Mouse (Mus musculus) MEL (cell line): ENCODE results near the gene Tnn. TPM values are rescaled to one million over a fixed set of nuclear protein-coding genes. Genes with fewer than 3 reads are reported as not detected.

Source experiments
- DNase-seq: peaks from one replicate; pipeline ENCODE4 v3.0.0; 2011; ENCODE audit warnings: low read depth, low spot score
- H3K27ac ChIP-seq: 2 replicates; pipeline ENCODE4 v1.5.1; 2012; ENCODE audit warnings: low read depth, mild to moderate bottlenecking, control low read depth, low read length, moderate library complexity; ENCODE audit not compliant: control insufficient read depth
- H3K27me3 ChIP-seq, 2 experiments: fragments of 150-350 bp in 1 of 2; sonication (generic) in 1 of 2; 2 replicates each; pipeline ENCODE4 v1.6.1; 2012; ENCODE audit warnings: low read length in 2 of 2, mild to moderate bottlenecking in 2 of 2, improper control_type of control experiment in 1 of 2, moderate library complexity in 1 of 2; ENCODE audit not compliant: insufficient read depth in 2 of 2, control insufficient read depth in 1 of 2
- H3K36me3 ChIP-seq, 2 experiments: 2 replicates each; pipeline ENCODE4 v1.6.1; 2012 to 2014; ENCODE audit warnings: low read length in 2 of 2, improper control_type of control experiment in 1 of 2, inconsistent platforms in 1 of 2, mild to moderate bottlenecking in 1 of 2; ENCODE audit not compliant: insufficient read depth in 2 of 2, control insufficient read depth in 1 of 2
- H3K4me1 ChIP-seq, 2 experiments: fragments of 150-350 bp in 1 of 2; sonication (generic) in 1 of 2; 2 replicates each; pipeline ENCODE4 v1.6.1; 2012; ENCODE audit warnings: low read length in 2 of 2, improper control_type of control experiment in 1 of 2, mild to moderate bottlenecking in 1 of 2; ENCODE audit not compliant: insufficient read depth in 2 of 2, control insufficient read depth in 1 of 2
- H3K4me3 ChIP-seq, 2 experiments: fragments of 150-350 bp in 1 of 2; sonication (generic) in 1 of 2; 2 replicates each; pipeline ENCODE4 v1.5.1; 2012; ENCODE audit warnings: low read depth in 2 of 2, low read length in 2 of 2, mild to moderate bottlenecking in 2 of 2, moderate library complexity in 2 of 2, control low read depth in 1 of 2, improper control_type of control experiment in 1 of 2; ENCODE audit not compliant: control insufficient read depth in 1 of 2, insufficient read depth in 1 of 2
- H3K79me2 ChIP-seq: 2 replicates; pipeline ENCODE4 v1.6.1; 2012; ENCODE audit warnings: mild to moderate bottlenecking, low read length, moderate library complexity; ENCODE audit not compliant: control insufficient read depth, poor library complexity, insufficient read depth
- H3K9ac ChIP-seq: 2 replicates; pipeline ENCODE4 v1.6.1; 2012; ENCODE audit warnings: low read depth, mild to moderate bottlenecking, control low read depth, low read length, moderate library complexity; ENCODE audit not compliant: control insufficient read depth, poor library complexity, severe bottlenecking
- H3K9me3 ChIP-seq: fragments of 150-350 bp; sonication (generic); replicated peaks from 2 replicates; pipeline ENCODE4 v1.6.1; 2012; ENCODE audit warnings: mild to moderate bottlenecking, low read length, improper control_type of control experiment, moderate library complexity; ENCODE audit not compliant: insufficient read depth
- BHLHE40 ChIP-seq: IDR thresholded peaks from 2 replicates; pipeline ENCODE4 v1.6.1; 2012; ENCODE audit warnings: low read depth, mild to moderate bottlenecking, inconsistent platforms, low read length, improper control_type of control experiment, borderline replicate concordance
- CHD2 ChIP-seq: IDR thresholded peaks from 2 replicates; pipeline ENCODE4 v1.6.1; 2011; ENCODE audit warnings: low read length, improper control_type of control experiment
- CTCF ChIP-seq, 3 experiments: IDR thresholded peaks in 2 of 3; conservative IDR thresholded peaks in 1 of 3; 2 replicates each; pipeline ENCODE4 v1.5.1; 2011 to 2012; ENCODE audit warnings: low read length in 3 of 3, low read depth in 2 of 3, mild to moderate bottlenecking in 2 of 3, improper control_type of control experiment in 1 of 3, inconsistent platforms in 1 of 3, mixed read lengths in 1 of 3, moderate library complexity in 1 of 3; ENCODE audit not compliant: control insufficient read depth in 1 of 3, insufficient read depth in 1 of 3, poor library complexity in 1 of 3, severe bottlenecking in 1 of 3
- EP300 ChIP-seq, 2 experiments: IDR thresholded peaks; 2 replicates each; pipeline ENCODE4 v1.6.1; 2011; ENCODE audit warnings: improper control_type of control experiment in 2 of 2, low read length in 2 of 2, low read depth in 1 of 2, mild to moderate bottlenecking in 1 of 2
- ETS1 ChIP-seq: IDR thresholded peaks from 2 replicates; pipeline ENCODE4 v1.6.1; 2012; ENCODE audit warnings: low read depth, mild to moderate bottlenecking, inconsistent platforms, low read length, improper control_type of control experiment, moderate library complexity
- GATA1 ChIP-seq: IDR thresholded peaks from 2 replicates; pipeline ENCODE4 v1.6.1; 2011; ENCODE audit warnings: low read depth, low read length, improper control_type of control experiment
- KAT2A ChIP-seq: conservative IDR thresholded peaks from 2 replicates; pipeline ENCODE4 v1.6.1; 2012; ENCODE audit warnings: low read depth, low read length, improper control_type of control experiment, inconsistent platforms
- MEF2A ChIP-seq: IDR thresholded peaks from 2 replicates; pipeline ENCODE4 v1.6.1; 2014; ENCODE audit warnings: low read depth, mild to moderate bottlenecking, inconsistent platforms, low read length, improper control_type of control experiment; ENCODE audit not compliant: poor library complexity, insufficient replicate concordance, severe bottlenecking; ENCODE audit errors: extremely low read depth
- MXI1 ChIP-seq: IDR thresholded peaks from 2 replicates; pipeline ENCODE4 v1.6.1; 2011; ENCODE audit warnings: mild to moderate bottlenecking, low read depth, low read length, improper control_type of control experiment
- MYB ChIP-seq: IDR thresholded peaks from 2 replicates; pipeline ENCODE4 v1.6.1; 2011; ENCODE audit warnings: mild to moderate bottlenecking, low read depth, low read length, improper control_type of control experiment
- MYC ChIP-seq: IDR thresholded peaks from 2 replicates; pipeline ENCODE4 v1.6.1; 2011; ENCODE audit warnings: low read depth, mild to moderate bottlenecking, low read length, improper control_type of control experiment, moderate library complexity
- POLR2AphosphoS5 ChIP-seq: IDR thresholded peaks from 2 replicates; pipeline ENCODE4 v1.6.1; 2012; ENCODE audit warnings: low read depth, borderline replicate concordance, mild to moderate bottlenecking, inconsistent platforms, low read length, moderate library complexity, mixed read lengths
- RAD21 ChIP-seq: IDR thresholded peaks from 2 replicates; pipeline ENCODE4 v1.6.1; 2011; ENCODE audit warnings: mild to moderate bottlenecking, low read depth, low read length, improper control_type of control experiment
- SIN3A ChIP-seq: IDR thresholded peaks from 2 replicates; pipeline ENCODE4 v1.6.1; 2012; ENCODE audit warnings: low read length, improper control_type of control experiment, inconsistent platforms
- SMC3 ChIP-seq: IDR thresholded peaks from 2 replicates; pipeline ENCODE4 v1.6.1; 2011; ENCODE audit warnings: low read depth, low read length, improper control_type of control experiment
- TBP ChIP-seq: IDR thresholded peaks from 2 replicates; pipeline ENCODE4 v1.8.0; 2011; ENCODE audit warnings: low read depth, low read length, improper control_type of control experiment
- USF2 ChIP-seq, 2 experiments: IDR thresholded peaks; 2 replicates each; pipeline ENCODE4 v1.6.1; 2011 to 2012; ENCODE audit warnings: improper control_type of control experiment in 2 of 2, low read length in 2 of 2, borderline replicate concordance in 1 of 2, inconsistent platforms in 1 of 2, low read depth in 1 of 2, mild to moderate bottlenecking in 1 of 2; ENCODE audit not compliant: insufficient read depth in 1 of 2
- ZMIZ1 ChIP-seq: IDR thresholded peaks from 2 replicates; pipeline ENCODE4 v1.6.1; 2012; ENCODE audit warnings: low read depth, mild to moderate bottlenecking, inconsistent platforms, low read length, improper control_type of control experiment, moderate library complexity
- ZNF384 ChIP-seq: IDR thresholded peaks from 2 replicates; pipeline ENCODE4 v1.6.1; 2012; ENCODE audit warnings: low read depth, mild to moderate bottlenecking, inconsistent platforms, low read length, improper control_type of control experiment
- polyA plus RNA-seq, 2 experiments: library from polyadenylated mRNA; stranded (reverse) in 1 of 2; unstranded in 1 of 2; fragments of >175 nt in 1 of 2; fragments of >200 nt in 1 of 2; gene quantifications; 2 replicates each; pipeline versions ENCODE4 v1.2.1 to v1.2.4; 2012; ENCODE audit warnings: low replicate concordance in 2 of 2, low read depth in 1 of 2; ENCODE audit not compliant: insufficient read length in 2 of 2, insufficient read depth in 1 of 2, missing spikeins in 1 of 2
- total RNA-seq: library from RNA; depleted of rRNA; stranded (reverse); fragments of 300-350 nt; gene quantifications from 2 replicates; pipeline ENCODE4 v1.2.3, GENCODE M21; 2012

Gene Tnn
- total and polyA plus RNA-seq, 3 experiments: not detected

DNA sequence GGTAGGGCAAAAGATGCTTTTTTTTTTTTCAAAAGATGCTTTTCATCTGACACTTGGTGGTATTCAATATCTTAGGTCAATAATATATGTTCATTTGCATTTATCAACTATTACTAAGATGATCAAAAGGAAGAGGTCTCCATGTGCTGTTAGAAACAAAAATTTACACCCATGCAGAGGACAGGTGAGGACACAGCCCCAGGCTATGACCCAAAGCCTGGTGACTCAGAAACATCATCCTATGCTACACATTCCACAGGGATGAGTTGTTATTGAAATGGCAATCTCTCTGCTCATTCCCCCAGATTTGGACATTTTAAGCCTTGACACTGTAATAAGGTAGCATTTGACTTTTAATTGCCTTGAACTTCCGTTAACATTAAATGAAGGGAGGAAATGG is 93.5 kb downstream of the Tnn start:
- Histone ChIP-seq H3K36me3 (peaks cover 0 to 2% of the 10 kb centered on the region in 2 experiments; a peak in 2 of 4 replicates), H3K27ac (no peak overlapping the region)

DNA sequence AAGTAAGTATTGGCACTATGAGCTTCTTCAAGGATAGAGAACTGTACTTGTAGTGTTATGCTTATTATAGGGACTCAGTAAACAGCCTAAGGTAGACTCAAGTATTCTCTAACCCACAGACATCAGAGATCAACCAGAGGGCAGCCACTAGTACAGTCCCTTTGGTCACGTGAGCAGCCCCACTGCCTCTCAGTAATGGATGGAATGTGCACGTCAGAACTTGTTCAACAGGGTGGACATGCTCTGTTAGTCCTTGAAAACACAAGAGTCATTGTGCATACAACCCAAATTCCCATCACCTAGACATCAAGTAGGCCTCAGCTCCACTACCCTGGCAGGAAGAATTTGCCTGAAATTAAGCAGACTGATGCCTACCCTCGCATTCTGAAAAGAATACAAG is 95.7 kb downstream of the Tnn start:
- Histone ChIP-seq H3K4me3 (no peak overlapping the region), H3K27ac (no peak overlapping the region), H3K9me3 (no peaks in the 10 kb centered on the region), H3K27me3 (no peaks in the 10 kb centered on the region), H3K79me2 (no peaks in the 10 kb centered on the region), H3K36me3 (peaks cover 0 to 2% of the 10 kb centered on the region in 2 experiments; a peak in 2 of 4 replicates), H3K4me1 (no peaks in the 10 kb centered on the region), H3K9ac (no peak overlapping the region)
- TF ChIP-seq TBP: no peak
- no peak for TF ChIP-seq EP300 (IDR thresholded peaks at IDR 0.05; ENCODE audit: low read depth in 1 of 2, low read length in 2 of 2)
- TF ChIP-seq ZNF384: no peak
- no peak for TF ChIP-seq BHLHE40
- TF ChIP-seq GATA1: no peak
- TF ChIP-seq MYB: no peak
- TF ChIP-seq USF2 (IDR thresholded peaks at IDR 0.05; ENCODE audit: borderline replicate concordance in 1 of 2, insufficient read depth in 1 of 2, low read depth in 1 of 2, low read length in 2 of 2): no peak
- TF ChIP-seq RAD21: no peak
- no peak for TF ChIP-seq ZMIZ1
- no peak for TF ChIP-seq ETS1
- TF ChIP-seq POLR2AphosphoS5: no peak
- no peak for TF ChIP-seq MYC
- TF ChIP-seq MEF2A: no peak
- TF ChIP-seq MXI1: no peak
- no peak for DNase-seq

More for the DNA sequence above, 93.5 kb downstream of the Tnn start:
- TF ChIP-seq CHD2: no peak
- TF ChIP-seq CTCF (IDR thresholded peaks at IDR 0.05 in 2 of 3, conservative IDR thresholded peaks at IDR 0.05 in 1 of 3; ENCODE audit: control insufficient read depth in 1 of 3, insufficient read depth in 1 of 3, low read depth in 2 of 3, low read length in 3 of 3, poor library complexity in 1 of 3, severe bottlenecking in 1 of 3): no peak
- TF ChIP-seq SMC3: no peak
- TF ChIP-seq SIN3A: no peak
- no peak for TF ChIP-seq ETS1
- TF ChIP-seq KAT2A: no peak
- Histone ChIP-seq H3K4me3 (no peak overlapping the region), H3K4me1 (no peaks in the 10 kb centered on the region), H3K27me3 (no peaks in the 10 kb centered on the region), H3K9ac (no peak overlapping the region), H3K79me2 (no peaks in the 10 kb centered on the region), H3K9me3 (no peaks in the 10 kb centered on the region)
- DNase-seq: no peak
